Mouse (Mus musculus): ENCODE data around the gene March6. TPM values are rescaled to one million over a fixed set of nuclear protein-coding genes. Genes with fewer than 3 reads are reported as not detected.

March6 gene
- total RNA-seq, 1 experiment, result 67.6 TPM

DNA sequence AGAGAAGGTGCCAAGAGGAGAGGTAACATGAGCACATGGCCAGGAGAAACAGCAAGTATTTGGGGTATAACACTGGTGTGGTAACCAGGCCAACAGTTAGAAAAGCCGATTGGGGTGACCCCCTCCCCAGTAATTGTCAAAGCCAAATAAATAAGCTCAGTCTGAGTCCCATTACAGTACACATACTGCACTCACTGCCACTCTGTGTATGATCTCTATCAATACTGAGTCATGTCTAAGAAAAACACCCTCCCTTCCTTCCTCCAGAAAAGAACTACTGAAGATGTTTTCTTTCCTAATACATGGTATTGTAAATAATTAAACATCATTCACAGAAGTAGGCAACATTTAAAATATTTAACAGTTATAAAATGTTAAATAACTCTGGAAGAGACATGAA, 28.5 kb downstream of the March6 start:
- Histone ChIP-seq H3K36me3 (ENCODE audit: control insufficient read depth, insufficient read depth, low read length, poor library complexity, severe bottlenecking) (peaks cover 4% of the 10 kb centered on the region; the same call in 1 of the 2 replicates), H3K4me1 (ENCODE audit: control insufficient read depth in 2 of 2, insufficient read depth in 2 of 2, low read length in 2 of 2, poor library complexity in 1 of 2) (no peaks in the 10 kb centered on the region), H3K4me3 (ENCODE audit: insufficient read depth in 1 of 2, low read depth in 1 of 2, low read length in 2 of 2, poor library complexity in 1 of 2, severe bottlenecking in 1 of 2) (no peak overlapping the region), H3K9me3 (ENCODE audit: control insufficient read depth, insufficient read depth, low read depth, low read length) (no peaks in the 10 kb centered on the region), H3K9ac (ENCODE audit: insufficient read depth, low read depth, low read length, poor library complexity, severe bottlenecking) (no peak overlapping the region), H3K27ac (ENCODE audit: insufficient read depth, low read depth, low read length, poor library complexity, severe bottlenecking) (no peak overlapping the region)
- TF ChIP-seq CHD2 (IDR thresholded peaks at IDR 0.05; ENCODE audit: low read depth, low read length) (no peak), MAFK (IDR thresholded peaks at IDR 0.05; ENCODE audit: insufficient read depth, low read depth, low read length) (no peak), ZC3H11A (IDR thresholded peaks at IDR 0.05; ENCODE audit: borderline replicate concordance, low read depth, low read length) (no peak), ZNF384 (IDR thresholded peaks at IDR 0.05; ENCODE audit: low read depth, low read length) (no peak), HCFC1 (IDR thresholded peaks at IDR 0.05; ENCODE audit: borderline replicate concordance, insufficient read depth, low read length) (no peak)
- in situ Hi-C loops (cut with MboI; ENCODE audit: low sequenced_read_pairs in 2 of 2, unreplicated experiment in 2 of 2), result no loop called here
- no peak for DNase-seq (ENCODE audit: low read depth, low spot score)

DNA sequence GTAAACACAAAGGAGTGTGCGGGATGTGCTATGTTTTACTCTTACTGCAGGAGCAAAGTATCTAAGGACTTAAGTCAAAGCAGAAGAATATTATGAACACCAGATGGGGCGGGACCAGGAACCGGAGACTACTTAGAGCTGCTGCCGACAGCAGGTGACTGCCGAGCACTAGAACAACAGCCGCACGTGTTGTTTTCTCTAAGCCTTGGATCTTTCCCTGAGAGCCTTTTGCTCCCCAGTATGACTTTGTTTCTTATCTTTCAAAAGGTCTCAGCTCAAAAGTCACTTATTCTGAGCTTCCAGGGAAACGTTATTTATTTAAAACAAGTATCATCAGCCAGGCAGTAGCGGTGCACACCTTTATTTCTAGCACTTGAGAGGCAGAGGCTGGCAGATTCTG, 36.0 kb downstream of the March6 start:
- Histone ChIP-seq H3K9ac (ENCODE audit: insufficient read depth, low read depth, low read length, poor library complexity, severe bottlenecking) (no peak overlapping the region), H3K27ac (ENCODE audit: insufficient read depth, low read depth, low read length, poor library complexity, severe bottlenecking) (no peak overlapping the region), H3K9me3 (ENCODE audit: control insufficient read depth, insufficient read depth, low read depth, low read length) (no peaks in the 10 kb centered on the region), H3K4me1 (ENCODE audit: control insufficient read depth in 2 of 2, insufficient read depth in 2 of 2, low read length in 2 of 2, poor library complexity in 1 of 2) (no peaks in the 10 kb centered on the region), H3K4me3 (ENCODE audit: insufficient read depth in 1 of 2, low read depth in 1 of 2, low read length in 2 of 2, poor library complexity in 1 of 2, severe bottlenecking in 1 of 2) (no peak overlapping the region), H3K36me3 (ENCODE audit: control insufficient read depth, insufficient read depth, low read length, poor library complexity, severe bottlenecking) (peaks cover 13% of the 10 kb centered on the region)
- in situ Hi-C loops (cut with MboI; ENCODE audit: low sequenced_read_pairs in 2 of 2, unreplicated experiment in 2 of 2), result no loop called here
- no peak for DNase-seq (ENCODE audit: low read depth, low spot score)
- TF ChIP-seq HCFC1 (IDR thresholded peaks at IDR 0.05; ENCODE audit: borderline replicate concordance, insufficient read depth, low read length) (no peak), CHD2 (IDR thresholded peaks at IDR 0.05; ENCODE audit: low read depth, low read length) (no peak)

DNA sequence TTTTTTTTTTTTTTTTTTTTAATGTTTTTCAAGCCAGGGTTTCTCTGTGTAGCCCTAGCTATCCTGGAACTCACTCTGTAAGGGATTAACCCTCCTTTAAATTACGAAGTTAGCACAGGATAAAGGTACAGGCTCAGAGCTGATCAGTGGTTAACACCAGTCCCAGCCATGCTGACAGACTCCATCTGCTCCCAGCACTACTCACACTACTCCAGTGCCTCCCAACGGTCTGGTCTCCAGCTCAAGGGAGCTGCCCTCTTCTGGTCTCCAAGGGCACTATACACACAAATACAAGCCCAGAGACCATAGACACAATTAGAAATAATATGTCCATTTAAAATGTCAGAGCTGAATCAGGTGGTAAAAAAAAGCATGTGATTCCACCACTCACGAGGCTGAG, 36.5 kb downstream of the March6 start:
- DNase-seq (ENCODE audit: low read depth, low spot score), result no peak
- H3K9me3 ChIP-seq (ENCODE audit: control insufficient read depth, insufficient read depth, low read depth, low read length), result no peaks in the 10 kb centered on the region
- no peak overlapping the region for H3K4me3 ChIP-seq (ENCODE audit: insufficient read depth in 1 of 2, low read depth in 1 of 2, low read length in 2 of 2, poor library complexity in 1 of 2, severe bottlenecking in 1 of 2)
- H3K27ac ChIP-seq (ENCODE audit: insufficient read depth, low read depth, low read length, poor library complexity, severe bottlenecking), result no peak overlapping the region
- in situ Hi-C loops (cut with MboI; ENCODE audit: low sequenced_read_pairs in 2 of 2, unreplicated experiment in 2 of 2), result no loop called here
- H3K9ac ChIP-seq (ENCODE audit: insufficient read depth, low read depth, low read length, poor library complexity, severe bottlenecking), result no peak overlapping the region
- H3K36me3 ChIP-seq (ENCODE audit: control insufficient read depth, insufficient read depth, low read length, poor library complexity, severe bottlenecking), result peaks cover 13% of the 10 kb centered on the region
- H3K4me1 ChIP-seq (ENCODE audit: control insufficient read depth in 2 of 2, insufficient read depth in 2 of 2, low read length in 2 of 2, poor library complexity in 1 of 2), result no peaks in the 10 kb centered on the region
- no peak for TF ChIP-seq ZC3H11A (IDR thresholded peaks at IDR 0.05; ENCODE audit: borderline replicate concordance, low read depth, low read length)
- no peak for TF ChIP-seq ZNF384 (IDR thresholded peaks at IDR 0.05; ENCODE audit: low read depth, low read length)
- TF ChIP-seq HCFC1 (IDR thresholded peaks at IDR 0.05; ENCODE audit: borderline replicate concordance, insufficient read depth, low read length), result no peak
- no peak for TF ChIP-seq CHD2 (IDR thresholded peaks at IDR 0.05; ENCODE audit: low read depth, low read length)
- TF ChIP-seq MAFK (IDR thresholded peaks at IDR 0.05; ENCODE audit: insufficient read depth, low read depth, low read length), result no peak

DNA sequence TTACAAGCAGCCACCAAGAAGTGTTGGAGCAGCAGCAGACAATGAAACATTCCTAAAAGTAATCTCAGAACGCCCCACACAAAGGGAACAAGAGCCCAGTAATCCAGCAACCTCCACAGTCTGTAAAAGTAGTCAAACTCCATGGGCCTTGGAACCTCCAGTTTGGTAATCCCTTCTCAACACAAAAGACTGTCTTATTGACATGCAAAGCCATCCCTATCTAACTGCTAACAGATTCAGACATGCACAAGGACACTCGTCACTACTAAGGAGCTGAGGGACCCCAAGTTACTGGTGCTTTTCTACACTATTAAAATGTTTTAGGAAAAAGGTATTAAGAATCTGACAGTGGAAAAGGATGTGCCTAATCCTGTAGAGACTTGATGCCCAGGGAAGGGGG, 43.4 kb downstream of the March6 start:
- TF ChIP-seq ZNF384 (IDR thresholded peaks at IDR 0.05; ENCODE audit: low read depth, low read length), result no peak
- TF ChIP-seq MAFK (IDR thresholded peaks at IDR 0.05; ENCODE audit: insufficient read depth, low read depth, low read length), result no peak
- no peak for DNase-seq (ENCODE audit: low read depth, low spot score)
- in situ Hi-C loops (cut with MboI; ENCODE audit: low sequenced_read_pairs in 2 of 2, unreplicated experiment in 2 of 2), result no loop called here

DNA sequence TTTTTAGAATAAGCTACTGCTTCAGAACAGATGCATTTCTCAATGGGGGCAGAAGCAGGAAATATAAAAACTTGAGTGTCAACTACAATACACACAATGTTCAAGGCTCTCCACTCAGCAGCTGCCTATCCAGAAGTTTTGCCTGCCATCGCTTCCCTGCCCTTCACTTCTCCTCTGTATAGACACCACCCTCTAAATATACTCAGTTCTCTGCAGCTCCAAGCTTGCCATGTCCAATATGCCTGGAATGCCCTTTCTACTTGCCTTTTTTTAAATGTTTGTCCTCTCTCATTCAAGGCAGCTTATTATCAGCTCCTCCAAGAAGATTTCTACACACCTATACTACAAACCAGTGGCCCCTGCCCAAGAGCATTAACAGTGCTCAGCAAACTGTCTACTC, 54.2 kb downstream of the March6 start:
- Histone ChIP-seq H3K4me1 (ENCODE audit: control insufficient read depth in 2 of 2, insufficient read depth in 2 of 2, low read length in 2 of 2, poor library complexity in 1 of 2) (no peaks in the 10 kb centered on the region), H3K4me3 (ENCODE audit: insufficient read depth in 1 of 2, low read depth in 1 of 2, low read length in 2 of 2, poor library complexity in 1 of 2, severe bottlenecking in 1 of 2) (no peak overlapping the region), H3K9me3 (ENCODE audit: control insufficient read depth, insufficient read depth, low read depth, low read length) (no peaks in the 10 kb centered on the region), H3K9ac (ENCODE audit: insufficient read depth, low read depth, low read length, poor library complexity, severe bottlenecking) (no peak overlapping the region), H3K27ac (ENCODE audit: insufficient read depth, low read depth, low read length, poor library complexity, severe bottlenecking) (no peak overlapping the region), H3K36me3 (ENCODE audit: control insufficient read depth, insufficient read depth, low read length, poor library complexity, severe bottlenecking) (peaks cover 10% of the 10 kb centered on the region)
- DNase-seq (ENCODE audit: low read depth, low spot score), result no peak
- in situ Hi-C loops (cut with MboI; ENCODE audit: low sequenced_read_pairs in 2 of 2, unreplicated experiment in 2 of 2), result no loop called here
- TF ChIP-seq MAFK (IDR thresholded peaks at IDR 0.05; ENCODE audit: insufficient read depth, low read depth, low read length) (no peak), CHD2 (IDR thresholded peaks at IDR 0.05; ENCODE audit: low read depth, low read length) (no peak), ZC3H11A (IDR thresholded peaks at IDR 0.05; ENCODE audit: borderline replicate concordance, low read depth, low read length) (no peak), ZNF384 (IDR thresholded peaks at IDR 0.05; ENCODE audit: low read depth, low read length) (no peak), HCFC1 (IDR thresholded peaks at IDR 0.05; ENCODE audit: borderline replicate concordance, insufficient read depth, low read length) (no peak)

More for the DNA sequence above, 43.4 kb downstream of the March6 start:
- H3K4me1 ChIP-seq (ENCODE audit: control insufficient read depth in 2 of 2, insufficient read depth in 2 of 2, low read length in 2 of 2, poor library complexity in 1 of 2), result no peaks in the 10 kb centered on the region
- peaks cover 4% of the 10 kb centered on the region; the same call in 1 of the 2 replicates for H3K36me3 ChIP-seq (ENCODE audit: control insufficient read depth, insufficient read depth, low read length, poor library complexity, severe bottlenecking)
- no peak overlapping the region for H3K9ac ChIP-seq (ENCODE audit: insufficient read depth, low read depth, low read length, poor library complexity, severe bottlenecking)
- H3K27ac ChIP-seq (ENCODE audit: insufficient read depth, low read depth, low read length, poor library complexity, severe bottlenecking), result no peak overlapping the region
- H3K4me3 ChIP-seq (ENCODE audit: insufficient read depth in 1 of 2, low read depth in 1 of 2, low read length in 2 of 2, poor library complexity in 1 of 2, severe bottlenecking in 1 of 2), result no peak overlapping the region
- no peaks in the 10 kb centered on the region for H3K9me3 ChIP-seq (ENCODE audit: control insufficient read depth, insufficient read depth, low read depth, low read length)

All from ES-E14 (cell line).